Mouse (Mus musculus) liver, embryonic 13.5 days (tissue): ENCODE results near the gene Ntsr1. TPM values are rescaled to one million over a fixed set of nuclear protein-coding genes. Genes with fewer than 3 reads are reported as not detected.

ENCODE experiments used
- polyA plus RNA-seq: library from polyadenylated mRNA; unstranded; fragments of >200 nt; fragmentation: Nextera tagmentation; extraction: Ambion mirVana; gene quantifications from 2 replicates; pipeline ENCODE4 v1.2.1, GENCODE M21; 2015

The Ntsr1 gene
- polyA plus RNA-seq, 1 experiment from 2014 or later: 0.08 TPM

Other genes with a start within 250 kb of the Ntsr1 start
- 525 and 552 TPM in 2 replicates for gene Rps21, start 242.6 kb upstream of the Ntsr1 start, polyA plus RNA-seq
- 4.2 and 4.4 TPM in 2 replicates for gene Cables2, start 226.5 kb upstream of the Ntsr1 start, polyA plus RNA-seq
- gene Rbbp8nl, start 210.1 kb upstream of the Ntsr1 start, polyA plus RNA-seq: not detected in 2 replicates
- 0.76 and 0.90 TPM in 2 replicates for gene Gata5, start 165.3 kb upstream of the Ntsr1 start, polyA plus RNA-seq
- 0.52 and 0.68 TPM in 2 replicates for gene Slco4a1, start 43.7 kb upstream of the Ntsr1 start, polyA plus RNA-seq
- gene Mrgbp, start 81.3 kb downstream of the Ntsr1 start, polyA plus RNA-seq: 10.9 and 12.5 TPM in 2 replicates
- gene Ogfr, start 89.3 kb downstream of the Ntsr1 start, polyA plus RNA-seq: 23.5 and 24.9 TPM in 2 replicates
- 1.5 and 2.1 TPM in 2 replicates for gene Col9a3, start 97.8 kb downstream of the Ntsr1 start, polyA plus RNA-seq
- not detected in 2 replicates for gene Tcfl5, start 142.7 kb downstream of the Ntsr1 start, polyA plus RNA-seq
- gene Dido1, start 210.0 kb downstream of the Ntsr1 start, polyA plus RNA-seq: 10.1 and 12.7 TPM in 2 replicates
- gene Gid8, start 210.1 kb downstream of the Ntsr1 start, polyA plus RNA-seq: 116 and 126 TPM in 2 replicates
- gene Slc17a9, start 225.3 kb downstream of the Ntsr1 start, polyA plus RNA-seq: 4.8 and 5.5 TPM in 2 replicates